Mouse (Mus musculus) forebrain, embryonic 14.5 days (tissue): ENCODE data around the gene Adsl. TPM values are rescaled to one million over a fixed set of nuclear protein-coding genes. Genes with fewer than 3 reads are reported as not detected.

ENCODE experiments used
- ATAC-seq: fragments of 200-750 bp; cut with Nextera tagmentation; 2 replicates; pipeline ENCODE4 v1.8.0; 2017; ENCODE audit warnings: mild to moderate bottlenecking, moderate library complexity
- DNase-seq: peaks from one replicate; pipeline ENCODE4 v3.0.0-alpha.2; 2015; ENCODE audit warnings: low spot score
- H3K27ac ChIP-seq: fragments of 300-500 bp; sonication (generic); 2 replicates; pipeline ENCODE4 v1.5.1; 2014; ENCODE audit warnings: low read depth, mild to moderate bottlenecking, control low read depth, low read length, moderate library complexity
- H3K27me3 ChIP-seq: fragments of 300-500 bp; sonication (generic); replicated peaks from 2 replicates; pipeline ENCODE4 v1.6.1; 2014; ENCODE audit warnings: low read length, control low read depth, mixed read lengths; ENCODE audit not compliant: control insufficient read depth, insufficient read depth
- H3K36me3 ChIP-seq: fragments of 300-500 bp; sonication (generic); 2 replicates; pipeline ENCODE4 v1.6.1; 2014; ENCODE audit warnings: low read length, control low read depth; ENCODE audit not compliant: control insufficient read depth, insufficient read depth
- H3K4me1 ChIP-seq: fragments of 300-500 bp; sonication (generic); 2 replicates; pipeline ENCODE4 v1.6.1; 2014; ENCODE audit warnings: antibody characterized with exemption, low read length, control low read depth; ENCODE audit not compliant: control insufficient read depth, insufficient read depth
- H3K4me2 ChIP-seq: fragments of 300-500 bp; sonication (generic); 2 replicates; pipeline ENCODE4 v1.6.1; 2014; ENCODE audit warnings: mild to moderate bottlenecking, control low read depth, low read length
- H3K4me3 ChIP-seq: fragments of 300-500 bp; sonication (generic); 2 replicates; pipeline ENCODE4 v1.5.1; 2014; ENCODE audit warnings: low read depth, low read length, control low read depth
- H3K9ac ChIP-seq: fragments of 300-500 bp; sonication (generic); 2 replicates; pipeline ENCODE4 v1.6.1; 2014; ENCODE audit warnings: mild to moderate bottlenecking, low read length, control low read depth, moderate library complexity
- H3K9me3 ChIP-seq: fragments of 300-500 bp; sonication (generic); replicated peaks from 2 replicates; pipeline ENCODE4 v1.6.1; 2016; ENCODE audit warnings: low read length, control low read depth, mixed read lengths; ENCODE audit not compliant: control insufficient read depth
- WGBS: fragments of 180-500 bp; shearing (Covaris S2); extraction: QIAGEN DNeasy Blood & Tissue Kit; methylation state at CpG from one replicate; pipeline ENCODE4 v1.1.7; 2014; 5-methylcytosine and 5-hydroxymethylcytosine counted together
- polyA plus RNA-seq: library from polyadenylated mRNA; unstranded; fragments of >200 nt; fragmentation: Nextera tagmentation; extraction: Ambion mirVana; gene quantifications from 2 replicates; pipeline ENCODE4 v1.2.1, GENCODE M21; 2014

Adsl gene
- polyA plus RNA-seq, 1 experiment from 2014 or later = 81.0 TPM

DNA sequence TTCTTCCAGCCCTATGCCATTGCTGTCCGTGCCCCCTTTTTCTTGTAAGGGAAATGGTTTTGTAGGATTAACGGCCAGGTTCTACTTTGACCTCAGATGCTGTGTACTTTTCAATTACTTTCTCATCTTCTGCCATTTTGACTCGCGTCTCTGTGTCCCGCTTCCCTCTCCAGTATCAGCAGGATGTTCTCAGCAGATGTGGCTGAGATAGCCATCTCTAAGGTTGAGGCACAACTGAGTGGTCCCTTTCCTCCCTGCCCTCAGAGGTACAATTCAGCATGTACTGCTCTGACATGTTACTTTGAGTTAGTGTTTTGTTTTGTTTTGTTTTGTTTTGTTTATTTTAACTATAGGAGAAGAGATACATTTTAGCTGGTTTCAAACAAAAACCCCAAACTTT is 13.4 kb upstream of the Adsl start:
- Histone ChIP-seq H3K9me3 (no peaks in the 10 kb centered on the region), H3K36me3 (peaks cover 28% of the 10 kb centered on the region), H3K9ac (no peak overlapping the region), H3K27ac (no peak overlapping the region), H3K4me1 (no peaks in the 10 kb centered on the region), H3K4me3 (no peak overlapping the region), H3K27me3 (no peaks in the 10 kb centered on the region), H3K4me2 (no peak overlapping the region)
- no peak for ATAC-seq
- 90% methylated on average over 5 of the region's 5 CpGs for WGBS
- no peak for DNase-seq

DNA sequence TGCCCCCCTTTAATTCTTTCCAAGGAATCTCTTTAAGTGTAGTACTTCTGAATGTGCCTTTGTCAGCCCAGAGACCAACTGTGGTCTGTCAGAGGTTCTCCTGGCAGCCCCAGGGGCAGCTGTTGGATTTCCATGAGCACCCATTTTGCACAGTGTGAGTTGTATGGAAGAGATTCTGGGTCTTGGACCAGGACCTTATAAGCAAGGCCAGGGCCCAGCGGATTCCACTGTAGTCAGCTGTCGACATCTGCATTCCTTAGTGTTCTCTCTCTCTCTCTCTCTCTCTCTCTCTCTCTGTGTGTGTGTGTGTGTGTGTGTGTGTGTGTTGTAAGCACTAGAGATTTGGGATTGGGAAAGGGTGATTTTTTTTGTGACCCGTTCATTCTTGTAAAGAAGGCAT is 11.6 kb upstream of the Adsl start:
- Histone ChIP-seq H3K4me1 (no peaks in the 10 kb centered on the region), H3K9ac (no peak overlapping the region), H3K4me2 (no peak overlapping the region), H3K36me3 (peaks cover 19% of the 10 kb centered on the region), H3K27me3 (no peaks in the 10 kb centered on the region), H3K4me3 (no peak overlapping the region), H3K27ac (no peak overlapping the region), H3K9me3 (no peaks in the 10 kb centered on the region)
- WGBS = 87% methylated on average over 3 of the region's 3 CpGs
- DNase-seq (no peak), ATAC-seq (no peak)

DNA sequence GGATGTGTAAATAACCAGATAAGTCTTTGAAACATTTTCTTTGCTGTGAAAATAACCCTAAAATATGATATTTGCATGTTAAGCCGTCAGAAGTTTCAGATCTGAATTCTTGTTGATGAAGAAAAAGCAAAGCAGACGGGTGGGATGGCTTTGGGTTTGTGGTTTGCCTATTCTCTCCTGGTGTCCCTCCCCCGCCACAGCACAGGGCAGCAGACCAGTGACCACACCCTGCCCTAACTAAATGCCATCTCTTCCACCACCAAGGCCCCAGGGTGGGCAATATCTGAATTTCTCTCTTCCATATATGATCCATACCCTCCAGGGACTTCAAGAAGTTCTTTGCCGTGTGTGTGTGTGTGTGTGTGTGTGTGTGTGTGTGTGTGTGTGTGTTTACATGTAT is 9.7 kb upstream of the Adsl start:
- no peaks in the 10 kb centered on the region for H3K9me3 ChIP-seq
- DNase-seq (no peak), ATAC-seq (no peak)
- peaks cover 6% of the 10 kb centered on the region for H3K36me3 ChIP-seq
- H3K27ac ChIP-seq = no peak overlapping the region
- no peaks in the 10 kb centered on the region for H3K27me3 ChIP-seq
- no peak overlapping the region for H3K4me3 ChIP-seq
- no peaks in the 10 kb centered on the region for H3K4me1 ChIP-seq
- H3K4me2 ChIP-seq = no peak overlapping the region
- WGBS = 88% methylated on average over 4 of the region's 4 CpGs
- no peak overlapping the region for H3K9ac ChIP-seq

DNA sequence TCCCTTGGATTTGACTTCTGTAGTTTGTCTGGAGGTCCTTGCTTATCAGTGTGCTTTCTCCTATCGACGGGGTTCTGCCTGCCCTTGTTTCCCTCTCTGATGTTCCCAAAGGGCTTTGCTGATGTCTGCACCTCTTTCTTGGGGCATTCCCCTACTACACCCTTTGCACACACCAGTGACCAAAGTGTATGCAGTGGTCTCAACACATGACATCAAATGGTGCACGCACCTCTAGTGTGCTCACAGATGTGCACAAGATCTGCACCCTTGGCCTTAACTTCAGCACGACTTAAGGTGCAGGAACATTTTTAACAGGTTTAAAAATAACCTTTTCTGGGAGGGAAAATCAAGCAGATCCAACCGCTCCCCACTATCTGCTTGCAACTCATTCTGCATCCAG is 8.9 kb upstream of the Adsl start:
- no peaks in the 10 kb centered on the region for H3K36me3 ChIP-seq
- no peak overlapping the region for H3K4me2 ChIP-seq
- no peaks in the 10 kb centered on the region for H3K27me3 ChIP-seq
- H3K4me1 ChIP-seq = no peaks in the 10 kb centered on the region
- no peak overlapping the region for H3K4me3 ChIP-seq
- no peak overlapping the region for H3K27ac ChIP-seq
- DNase-seq (no peak), ATAC-seq (no peak)
- H3K9ac ChIP-seq = no peak overlapping the region
- no peaks in the 10 kb centered on the region for H3K9me3 ChIP-seq
- WGBS = 88% methylated on average over 5 of the region's 5 CpGs

DNA sequence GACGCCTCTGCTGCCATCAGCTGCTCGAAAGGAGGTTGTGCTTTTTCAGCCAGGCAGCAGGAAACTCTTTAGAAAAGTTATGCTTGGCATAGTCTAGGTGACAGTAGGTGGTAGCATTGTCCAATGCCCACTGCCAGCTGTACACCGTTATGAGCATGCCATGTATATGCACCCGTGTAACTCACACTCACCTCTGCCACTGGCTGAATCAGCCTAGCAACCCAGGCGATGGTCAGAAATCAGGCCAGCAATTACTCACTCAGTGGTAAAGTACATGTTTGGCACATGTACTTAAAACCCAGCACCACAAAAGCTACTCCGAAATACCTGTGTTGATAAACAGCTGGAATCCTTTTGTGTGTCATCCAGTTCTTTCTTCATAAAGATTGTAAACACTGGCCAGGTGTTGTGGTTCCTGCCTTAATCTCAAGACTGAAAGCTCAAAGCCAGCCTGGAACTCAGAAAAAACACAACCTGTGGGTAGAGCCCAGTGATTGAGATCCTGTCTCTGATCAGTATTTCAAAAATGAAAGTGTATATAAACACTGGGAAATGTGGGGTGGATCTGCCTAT is 6.7 kb upstream of the Adsl start:
- no peaks in the 10 kb centered on the region for H3K4me1 ChIP-seq
- no peak overlapping the region for H3K4me2 ChIP-seq
- no peaks in the 10 kb centered on the region for H3K27me3 ChIP-seq
- ATAC-seq (no peak), DNase-seq (no peak)
- 80% methylated on average over 6 of the region's 6 CpGs for WGBS
- no peak overlapping the region for H3K27ac ChIP-seq
- no peaks in the 10 kb centered on the region for H3K36me3 ChIP-seq
- no peak overlapping the region for H3K4me3 ChIP-seq
- no peak overlapping the region for H3K9ac ChIP-seq
- no peaks in the 10 kb centered on the region for H3K9me3 ChIP-seq

DNA sequence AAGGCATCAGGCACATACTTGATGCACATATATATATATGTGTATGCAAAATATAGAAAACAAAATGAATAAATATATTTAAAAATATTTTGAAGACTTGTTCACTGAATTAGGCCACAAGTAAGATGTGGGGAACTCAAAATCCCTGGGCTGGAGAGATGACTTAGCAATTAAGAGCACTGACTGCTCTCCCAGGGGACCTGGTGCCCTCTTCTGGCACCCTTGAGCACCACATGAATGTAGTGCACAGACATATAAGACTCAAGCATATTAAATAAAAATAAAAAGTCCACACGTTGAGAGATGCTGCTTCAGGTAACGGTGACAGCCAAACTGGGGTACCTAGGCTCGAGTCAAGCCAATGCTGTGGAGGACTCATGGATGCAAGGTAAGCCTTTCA is 2.4 kb upstream of the Adsl start:
- DNase-seq (peak; percentile 42), ATAC-seq (no peak)
- Histone ChIP-seq H3K4me2 (no peak overlapping the region), H3K27ac (no peak overlapping the region), H3K4me3 (no peak overlapping the region), H3K9ac (no peak overlapping the region), H3K4me1 (peaks cover 4% of the 10 kb centered on the region; the same call in 1 of the 2 replicates), H3K9me3 (no peaks in the 10 kb centered on the region), H3K36me3 (no peaks in the 10 kb centered on the region), H3K27me3 (no peaks in the 10 kb centered on the region)
- WGBS = 54% methylated on average over 3 of the region's 3 CpGs

DNA sequence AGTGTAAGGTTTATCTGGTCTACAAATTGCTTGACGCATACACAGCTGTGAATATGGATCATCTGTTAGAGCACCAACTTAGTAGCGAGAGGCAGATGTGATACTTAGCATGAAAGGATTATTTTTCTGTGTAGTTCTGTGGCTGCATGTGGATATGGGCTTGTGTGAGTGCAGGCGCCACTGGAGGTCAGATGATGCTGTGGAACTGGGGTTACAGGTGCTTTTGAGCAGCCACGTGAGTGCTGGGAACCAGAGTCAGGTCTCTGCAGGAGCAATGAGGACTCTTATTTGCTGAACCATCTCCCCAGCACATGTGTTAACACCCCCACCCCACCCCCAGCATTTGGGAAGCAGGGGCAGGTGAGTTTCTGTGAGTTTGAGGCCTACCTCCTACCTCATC is 1.1 kb downstream of the Adsl start:
- Histone ChIP-seq H3K9ac (peak overlapping the region; percentile 76), H3K4me1 (peaks cover 4% of the 10 kb centered on the region; the same call in 1 of the 2 replicates), H3K27me3 (no peaks in the 10 kb centered on the region), H3K4me2 (peak overlapping the region; percentile 76), H3K9me3 (no peaks in the 10 kb centered on the region), H3K36me3 (peaks cover 25% of the 10 kb centered on the region), H3K27ac (no peak overlapping the region), H3K4me3 (peak overlapping the region; percentile 80)
- no peak for DNase-seq
- no peak for ATAC-seq
- 52% methylated on average over 4 of the region's 4 CpGs for WGBS

DNA sequence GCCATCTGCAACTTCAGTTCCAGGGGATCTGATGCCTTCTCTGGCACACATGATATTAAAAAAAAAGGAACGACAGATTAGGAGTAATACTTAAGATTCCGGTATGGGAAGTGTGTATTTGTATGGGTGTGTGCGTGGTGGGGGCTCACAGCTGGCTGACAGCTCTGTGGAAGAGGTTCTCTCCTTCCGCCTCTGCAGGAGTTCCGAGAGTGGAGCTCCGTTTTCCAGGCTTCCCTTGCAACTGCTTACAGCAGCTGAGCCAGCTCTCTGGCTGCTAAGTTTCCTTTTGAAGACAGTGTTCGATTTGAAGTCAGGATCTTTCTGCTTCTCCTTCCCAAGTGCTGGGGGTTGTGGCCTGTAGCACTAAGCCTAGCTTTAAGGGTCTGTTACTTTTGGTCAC is 1.8 kb downstream of the Adsl start:
- Histone ChIP-seq H3K27me3 (no peaks in the 10 kb centered on the region), H3K36me3 (peaks cover 31% of the 10 kb centered on the region), H3K27ac (no peak overlapping the region), H3K9me3 (no peaks in the 10 kb centered on the region), H3K9ac (no peak overlapping the region), H3K4me2 (peak overlapping the region; percentile 76; the same call in 1 of the 2 replicates), H3K4me3 (no peak overlapping the region), H3K4me1 (peaks cover 4% of the 10 kb centered on the region; the same call in 1 of the 2 replicates)
- WGBS = 91% methylated on average over 7 of the region's 7 CpGs
- ATAC-seq = no peak
- no peak for DNase-seq

DNA sequence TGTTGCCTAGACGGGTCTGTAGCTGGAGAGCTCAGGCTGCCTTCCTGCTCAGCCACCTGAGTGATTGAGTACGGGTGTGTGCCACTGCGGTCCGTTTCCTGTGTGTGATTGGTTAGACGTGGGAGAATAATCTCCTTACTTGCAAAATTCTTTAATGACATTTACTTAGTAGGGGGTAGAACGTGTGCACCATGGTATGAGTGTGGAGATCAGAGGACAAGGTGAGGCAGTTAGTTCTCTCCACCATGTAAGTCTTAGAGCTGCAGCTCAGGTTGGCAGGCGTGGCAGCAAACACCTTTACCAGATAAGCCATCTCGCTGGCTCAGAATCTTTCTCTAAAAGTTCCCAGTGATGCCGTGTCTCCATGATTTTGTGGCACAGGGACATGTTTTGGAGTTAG is 5.7 kb downstream of the Adsl start:
- 94% methylated on average over 9 of the region's 9 CpGs for WGBS
- H3K9ac ChIP-seq = no peak overlapping the region
- H3K4me3 ChIP-seq = no peak overlapping the region
- H3K4me2 ChIP-seq = no peak overlapping the region
- ATAC-seq = no peak
- H3K9me3 ChIP-seq = no peaks in the 10 kb centered on the region
- peaks cover 62% of the 10 kb centered on the region for H3K36me3 ChIP-seq
- H3K4me1 ChIP-seq = peaks cover 4% of the 10 kb centered on the region; the same call in 1 of the 2 replicates
- no peak overlapping the region for H3K27ac ChIP-seq
- DNase-seq = no peak
- no peaks in the 10 kb centered on the region for H3K27me3 ChIP-seq
